Mouse (Mus musculus) heart, adult 2 months (tissue): ENCODE results near the gene Cmtm4.

ENCODE experiments used
- CTCF ChIP-seq: fragments of 200-600 bp; IDR thresholded peaks from 2 replicates; pipeline ENCODE4 v1.8.1; 2022; ENCODE audit warnings: antibody characterized with exemption, mild to moderate bottlenecking, moderate library complexity
- EP300 ChIP-seq: fragments of 200-500 bp; IDR thresholded peaks from 2 replicates; pipeline ENCODE4 v1.6.1; 2011; ENCODE audit warnings: low read depth, low read length, control low read depth; ENCODE audit not compliant: insufficient read depth
- POLR2A ChIP-seq: fragments of 200-500 bp; IDR thresholded peaks from 2 replicates; pipeline ENCODE4 v1.6.1; 2011; ENCODE audit warnings: mild to moderate bottlenecking, low read depth, low read length, control low read depth; ENCODE audit not compliant: insufficient read depth

DNA sequence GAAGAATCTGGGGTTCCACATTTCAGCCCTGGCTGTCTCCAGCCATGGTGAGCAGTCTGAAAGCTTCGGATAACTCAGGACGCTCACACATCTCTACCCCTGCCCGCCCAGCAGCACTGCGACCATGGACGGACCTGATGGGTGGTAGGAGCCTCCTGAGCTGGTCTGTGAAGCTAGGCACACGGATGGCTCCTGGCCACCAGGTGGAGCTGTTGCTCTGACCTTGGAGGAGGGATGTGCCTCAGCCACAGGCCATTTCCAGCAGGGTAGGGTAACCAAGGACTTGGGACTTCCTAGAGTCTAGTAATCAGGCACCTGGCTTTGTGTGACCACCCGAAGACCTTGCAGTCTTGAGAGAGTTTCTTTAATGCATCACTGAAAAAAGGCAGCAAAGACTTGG is 51.6 kb downstream of the Cmtm4 start:
- TF ChIP-seq CTCF (peak; percentile 95), POLR2A (0 out of 2 replicates have a peak, but pooled peaks have one; percentile 24), EP300 (peak; percentile 90)
